Mouse (Mus musculus): ENCODE results near the gene Cenpn. TPM values are rescaled to one million over a fixed set of nuclear protein-coding genes. Genes with fewer than 3 reads are reported as not detected.

The Cenpn gene
- not detected for polyA plus RNA-seq (2015; fragmentation: Illumina TruSeq; extraction: RNeasy Lipid Tissue Mini Kit (QIAGEN cat#74804); ENCODE audit: insufficient read depth, low read depth, low replicate concordance)

DNA sequence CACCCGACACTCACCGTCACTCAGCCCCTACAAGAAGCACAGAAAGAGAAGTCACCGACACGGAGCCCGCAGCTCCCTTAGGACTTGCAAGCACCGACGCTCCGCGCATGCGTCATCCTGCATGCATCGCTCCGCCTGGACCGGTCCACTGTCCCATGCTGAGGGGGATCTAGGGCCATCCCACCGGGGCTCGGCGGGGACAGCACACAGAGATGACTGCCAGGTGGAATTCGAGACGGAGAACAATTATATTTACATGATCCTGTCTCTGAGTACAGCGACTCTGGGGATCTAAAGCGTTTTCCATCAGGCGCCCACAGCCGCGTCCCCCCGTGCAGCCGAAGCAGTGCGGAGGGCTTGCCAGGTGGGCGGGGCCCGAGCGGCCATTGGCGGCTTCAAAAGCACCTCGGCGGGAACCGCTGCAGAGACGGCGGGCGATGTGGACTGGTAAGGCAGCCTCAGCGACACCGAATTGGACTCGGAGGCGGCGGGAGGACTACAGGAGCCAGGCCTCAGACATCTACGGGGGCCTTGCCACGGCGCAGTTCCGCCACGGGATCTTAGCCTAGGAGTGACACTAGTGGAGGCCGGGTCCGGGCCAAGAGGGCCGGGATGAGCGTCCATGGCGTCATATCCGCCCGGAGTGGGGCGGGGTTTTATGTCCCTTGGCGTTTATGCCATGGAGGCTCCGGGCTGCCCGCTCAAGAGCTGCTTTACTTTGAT is at the start of gene Cenpn, which contains the start of gene Cmc2:
Gene Cenpn, plus strand, starts transcription at position 394 of the 723 bp plus-strand sequence.
Gene Cmc2, minus strand, starts transcription at position 119 of the 723 bp plus-strand sequence.

DNA sequence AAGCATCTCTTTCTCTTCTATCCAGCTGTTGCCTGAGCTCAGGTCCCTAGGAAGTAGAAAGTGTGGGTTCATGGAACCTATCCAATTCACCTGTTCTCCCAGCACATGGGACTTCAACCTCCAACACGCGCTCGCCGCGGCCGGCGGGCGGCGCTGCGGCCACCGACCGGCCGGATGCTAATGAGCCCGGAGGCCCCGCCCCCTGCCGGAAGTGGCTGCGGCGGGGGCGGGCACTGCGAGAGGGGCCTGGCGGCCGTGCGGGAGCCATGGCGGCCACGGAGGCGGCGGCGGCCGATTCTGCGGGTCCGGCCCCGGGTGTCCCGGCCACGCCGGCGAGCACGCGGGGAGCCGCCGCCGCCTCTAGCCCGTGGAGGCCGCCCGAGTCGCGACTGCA is 21.6 kb downstream of the Cenpn start, which contains the start of gene Atmin:
Gene Atmin, plus strand, starts transcription at position 233 of the 394 bp plus-strand sequence.

DNA sequence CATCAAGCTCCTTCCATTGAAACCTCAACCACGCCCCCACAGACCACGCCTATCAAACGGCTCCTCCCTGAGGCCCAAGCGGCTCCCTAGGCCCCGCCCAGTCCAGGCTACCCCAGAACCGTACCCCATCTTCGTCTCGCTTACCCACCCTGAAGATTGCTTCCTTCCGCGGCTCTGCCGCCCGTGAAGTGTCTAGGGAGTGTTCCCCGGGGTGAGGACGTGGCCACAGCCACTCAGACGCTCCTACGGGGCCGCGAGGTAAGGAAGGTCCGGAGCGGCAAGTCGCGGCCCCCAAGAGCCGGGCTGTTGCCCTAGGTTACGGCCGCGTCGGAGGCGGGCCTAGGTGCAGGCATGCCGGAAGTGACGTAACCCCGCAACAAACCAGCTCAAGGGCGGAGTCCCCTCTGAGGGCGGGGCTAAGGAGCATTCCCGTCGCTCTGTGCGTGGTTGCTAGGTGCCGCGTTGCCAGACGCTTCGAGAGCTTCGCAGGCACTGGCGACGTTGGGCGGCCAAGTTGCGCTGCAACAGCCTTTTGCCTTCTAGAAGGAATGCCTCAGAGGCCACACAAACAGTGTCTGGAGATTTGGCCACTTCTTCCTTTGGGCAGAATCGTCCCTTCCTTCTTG is 57.2 kb downstream of the Cenpn start, which contains the start of gene 1700030J22Rik:
Gene 1700030J22Rik, minus strand, starts transcription at position 329 of the 626 bp plus-strand sequence.

Other genes with a start within 250 kb of the Cenpn start
- 0.44 TPM for gene Cdyl2, start 188.7 kb upstream of the Cenpn start, polyA plus RNA-seq (2015; fragmentation: Illumina TruSeq; extraction: RNeasy Lipid Tissue Mini Kit (QIAGEN cat#74804); ENCODE audit: insufficient read depth, low read depth, low replicate concordance)
- gene Cmc2, start 275 bp upstream of the Cenpn start, polyA plus RNA-seq (2015; fragmentation: Illumina TruSeq; extraction: RNeasy Lipid Tissue Mini Kit (QIAGEN cat#74804); ENCODE audit: insufficient read depth, low read depth, low replicate concordance) = 8.6 TPM
- gene Atmin, start 21.7 kb downstream of the Cenpn start, polyA plus RNA-seq (2015; fragmentation: Illumina TruSeq; extraction: RNeasy Lipid Tissue Mini Kit (QIAGEN cat#74804); ENCODE audit: insufficient read depth, low read depth, low replicate concordance) = 2.3 TPM
- 0.44 TPM for gene 1700030J22Rik, start 57.2 kb downstream of the Cenpn start, polyA plus RNA-seq (2015; fragmentation: Illumina TruSeq; extraction: RNeasy Lipid Tissue Mini Kit (QIAGEN cat#74804); ENCODE audit: insufficient read depth, low read depth, low replicate concordance)
- gene Gcsh, start 71.8 kb downstream of the Cenpn start, polyA plus RNA-seq (2015; fragmentation: Illumina TruSeq; extraction: RNeasy Lipid Tissue Mini Kit (QIAGEN cat#74804); ENCODE audit: insufficient read depth, low read depth, low replicate concordance) = 16.5 TPM
- gene Pkd1l2, start 160.7 kb downstream of the Cenpn start, polyA plus RNA-seq (2015; fragmentation: Illumina TruSeq; extraction: RNeasy Lipid Tissue Mini Kit (QIAGEN cat#74804); ENCODE audit: insufficient read depth, low read depth, low replicate concordance) = 4.4 TPM
- 0.35 TPM for gene Bco1, start 174.1 kb downstream of the Cenpn start, polyA plus RNA-seq (2015; fragmentation: Illumina TruSeq; extraction: RNeasy Lipid Tissue Mini Kit (QIAGEN cat#74804); ENCODE audit: insufficient read depth, low read depth, low replicate concordance)
- gene Gan, start 236.4 kb downstream of the Cenpn start, polyA plus RNA-seq (2015; fragmentation: Illumina TruSeq; extraction: RNeasy Lipid Tissue Mini Kit (QIAGEN cat#74804); ENCODE audit: insufficient read depth, low read depth, low replicate concordance) = 1.2 TPM

Data from pancreas, adult 10 weeks (tissue).